20 mouse cellular contexts compared by ENCODE assay signal in the genomic region with DNA sequence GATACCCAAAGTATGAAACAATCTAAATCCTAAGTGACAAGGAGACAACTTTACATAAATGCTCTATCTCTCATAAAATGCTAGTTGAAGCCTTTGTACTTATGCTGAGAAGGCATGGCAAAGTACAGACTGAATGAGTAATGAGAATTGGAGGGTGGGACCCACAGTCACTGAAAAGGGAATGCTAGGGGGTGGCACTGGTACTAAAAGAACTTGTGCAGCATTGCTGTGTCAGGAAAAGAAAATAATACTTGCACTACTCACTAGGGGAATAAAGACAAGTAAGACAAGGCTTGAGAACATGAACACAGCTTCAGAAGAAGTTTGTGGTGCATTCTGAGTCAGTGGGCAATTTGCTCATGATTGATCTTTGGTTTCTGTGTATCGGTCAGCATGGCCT.
DNase-seq lines count a peak whose midpoint lies in the region; ATAC-seq and TF ChIP-seq lines count a peak whose summit lies in the region.
"Had no signal": no experiment of that assay in that cellular context is flagged by ENCODE, and none has a peak within 500 bp of the region (broad histone marks: within the 10 kb centered on the region; RNA-seq: fewer than 3 reads in every experiment).

No protein-coding gene starts in this region.

- no peak overlapping the region for H3K9ac ChIP-seq in midbrain, embryonic 11.5 days (ENCODE audit: low read length)
- H3K9ac ChIP-seq in midbrain, embryonic 13.5 days (replicated peaks), result no peak overlapping the region
- H3K9ac ChIP-seq in CH12.LX (ENCODE audit: insufficient read depth, low read depth), result no peak overlapping the region
- H3K9ac ChIP-seq: embryonic facial prominence, embryonic 12.5 days; forebrain, embryonic 13.5 days; forebrain, embryonic 15.5 days; forebrain, postnatal 0 days had no signal

- 88% methylated on average over 1 of the region's 1 CpGs for WGBS in midbrain, embryonic 11.5 days
- 100% methylated on average over 1 of the region's 1 CpGs for WGBS in midbrain, embryonic 13.5 days

- no peaks in the 10 kb centered on the region for H3K27me3 ChIP-seq in midbrain, embryonic 11.5 days (ENCODE audit: control insufficient read depth, insufficient read depth, low read length)
- no peaks in the 10 kb centered on the region for H3K27me3 ChIP-seq in midbrain, embryonic 13.5 days
- H3K27me3 ChIP-seq in CH12.LX (replicated peaks), result no peaks in the 10 kb centered on the region
- H3K27me3 ChIP-seq: embryonic facial prominence, embryonic 12.5 days; forebrain, embryonic 13.5 days; forebrain, embryonic 15.5 days had no signal

- in situ Hi-C loops in CH12.LX (cut with MboI; ENCODE audit: low pct_ligation_motif_present, low pct_unique_long_range_greater_than_20kb, low sequenced_read_pairs), result no loop called here

- dilution Hi-C loops in CH12.LX (cut with MboI; ENCODE audit: extremely low pct_ligation_motif_present, extremely low pct_unique_long_range_greater_than_20kb, low sequenced_read_pairs), result no loop called here

- TF ChIP-seq CTCF in CH12.LX (conservative IDR thresholded peaks at IDR 0.05 in 1 of 2, IDR thresholded peaks at IDR 0.05 in 1 of 2; ENCODE audit: low read depth in 2 of 2, low read length in 2 of 2), result no peak

- no peak for TF ChIP-seq EP300 in CH12.LX (IDR thresholded peaks at IDR 0.05; ENCODE audit: low read length)

- no peak for TF ChIP-seq RAD21 in CH12.LX (IDR thresholded peaks at IDR 0.05; ENCODE audit: low read depth, low read length)

- no peaks in the 10 kb centered on the region for H3K4me1 ChIP-seq in midbrain, embryonic 11.5 days (ENCODE audit: control insufficient read depth, insufficient read depth, low read length)
- H3K4me1 ChIP-seq in midbrain, embryonic 13.5 days (replicated peaks), result peaks cover 9% of the 10 kb centered on the region; the same call in 1 of the 2 replicates
- H3K4me1 ChIP-seq in CH12.LX (ENCODE audit: control insufficient read depth in 1 of 2, insufficient read depth in 2 of 2), result peaks cover 15 to 62% of the 10 kb centered on the region in 2 experiments
- H3K4me1 ChIP-seq: embryonic facial prominence, embryonic 12.5 days had no signal

- H3K9me3 ChIP-seq in midbrain, embryonic 11.5 days (ENCODE audit: control insufficient read depth, low read length), result peaks cover 4% of the 10 kb centered on the region; the same call in 1 of the 2 replicates
- H3K9me3 ChIP-seq in midbrain, embryonic 13.5 days, result 0 out of 2 replicates have a peak, but pooled peaks cover 3% of the 10 kb centered on the region
- peaks cover 13% of the 10 kb centered on the region for H3K9me3 ChIP-seq in CH12.LX (replicated peaks; ENCODE audit: low read length)
- H3K9me3 ChIP-seq: embryonic facial prominence, embryonic 12.5 days; forebrain, embryonic 15.5 days had no signal

- H3K27ac ChIP-seq in midbrain, embryonic 11.5 days (ENCODE audit: low read depth, low read length), result no peak overlapping the region
- no peak overlapping the region for H3K27ac ChIP-seq in midbrain, embryonic 13.5 days
- H3K27ac ChIP-seq in CH12.LX (ENCODE audit: insufficient read depth, low read depth), result peak overlapping the region; percentile 28; the same call in 1 of the 2 replicates
- H3K27ac ChIP-seq: embryonic facial prominence, embryonic 10.5 days; embryonic facial prominence, embryonic 12.5 days; forebrain, embryonic 13.5 days; forebrain, embryonic 15.5 days had no signal

- H3K36me3 ChIP-seq in midbrain, embryonic 11.5 days (ENCODE audit: control insufficient read depth, insufficient read depth, low read length), result no peaks in the 10 kb centered on the region
- H3K36me3 ChIP-seq in midbrain, embryonic 13.5 days, result 0 out of 2 replicates have a peak, but pooled peaks cover 6% of the 10 kb centered on the region
- H3K36me3 ChIP-seq in CH12.LX (replicated peaks in 1 of 2; ENCODE audit: control insufficient read depth in 1 of 2, insufficient read depth in 1 of 2, low read length in 1 of 2), result peaks cover 0 to 17% of the 10 kb centered on the region in 2 experiments
- H3K36me3 ChIP-seq: embryonic facial prominence, embryonic 10.5 days; embryonic facial prominence, embryonic 12.5 days; forebrain, embryonic 15.5 days had no signal

- H3K79me2 ChIP-seq in CH12.LX (replicated peaks; ENCODE audit: control insufficient read depth, extremely low read depth, insufficient read depth, poor library complexity, severe bottlenecking), result peaks cover 10% of the 10 kb centered on the region

- TF ChIP-seq POLR2A in CH12.LX (IDR thresholded peaks at IDR 0.05; ENCODE audit: low read depth, low read length), result no peak

- H3K4me2 ChIP-seq in midbrain, embryonic 11.5 days, result no peak overlapping the region
- H3K4me2 ChIP-seq in midbrain, embryonic 13.5 days (replicated peaks), result no peak overlapping the region
- H3K4me2 ChIP-seq in CH12.LX (ENCODE audit: insufficient read depth, low read depth, poor library complexity, severe bottlenecking), result no peak overlapping the region
- H3K4me2 ChIP-seq: embryonic facial prominence, embryonic 12.5 days; forebrain, embryonic 13.5 days; forebrain, embryonic 15.5 days had no signal

- no peak for ATAC-seq in midbrain, embryonic 11.5 days (ENCODE audit: low FRiP score)
- no peak for ATAC-seq in midbrain, embryonic 13.5 days
- ATAC-seq: CD4-positive, CD25-positive, alpha-beta regulatory T cell, adult 4 months; forebrain, embryonic 13.5 days; forebrain, embryonic 15.5 days had no signal

- peak; percentile 39 for DNase-seq in midbrain, embryonic 11.5 days (ENCODE audit: low spot score, missing footprints)
- DNase-seq in CH12.LX (ENCODE audit: extremely low read depth), result no peak
- DNase-seq in thymus, postnatal 36 days, result no peak
- DNase-seq in ovary, postnatal 10 days (ENCODE audit: low spot score), result no peak
- DNase-seq: adrenal gland, adult 2 months; adrenal gland, postnatal 10 days; adrenal gland, postnatal 25 days; B cell, adult 2 months; cerebellum, adult 11-12 months; cerebellum, adult 2 months; cerebellum, adult 9-10 months; cerebellum, postnatal 10 days; cerebellum, postnatal 25 days; forebrain, postnatal 0 days had no signal

- H3K4me3 ChIP-seq in midbrain, embryonic 11.5 days (ENCODE audit: low read depth, low read length), result no peak overlapping the region
- no peak overlapping the region for H3K4me3 ChIP-seq in midbrain, embryonic 13.5 days (replicated peaks)
- H3K4me3 ChIP-seq in CH12.LX (replicated peaks in 1 of 3; ENCODE audit: low read depth in 2 of 3, low read length in 2 of 3, poor library complexity in 1 of 3), result no peak overlapping the region
- H3K4me3 ChIP-seq: embryonic facial prominence, embryonic 10.5 days; embryonic facial prominence, embryonic 12.5 days; forebrain, embryonic 13.5 days; forebrain, embryonic 15.5 days had no signal

TF ChIP-seq in CH12.LX, 34 proteins besides CTCF, POLR2A, EP300 and RAD21:
- no peak for TF ChIP-seq NELFE (IDR thresholded peaks at IDR 0.05; ENCODE audit: low read depth, low read length)
- no peak for TF ChIP-seq CHD2 (IDR thresholded peaks at IDR 0.05; ENCODE audit: low read length)
- TF ChIP-seq GABPA (IDR thresholded peaks at IDR 0.05; ENCODE audit: insufficient replicate concordance, low read depth, low read length), result no peak
- TF ChIP-seq BHLHE40 (IDR thresholded peaks at IDR 0.05; ENCODE audit: low read depth, low read length), result no peak
- no peak for TF ChIP-seq E2F4 (IDR thresholded peaks at IDR 0.05; ENCODE audit: insufficient replicate concordance, low read depth, low read length)
- no peak for TF ChIP-seq SIN3A (IDR thresholded peaks at IDR 0.05; ENCODE audit: low read length)
- TF ChIP-seq UBTF (IDR thresholded peaks at IDR 0.05; ENCODE audit: low read depth, low read length), result no peak
- no peak for TF ChIP-seq NRF1 (IDR thresholded peaks at IDR 0.05; ENCODE audit: low read depth, low read length)
- no peak for TF ChIP-seq JUN (IDR thresholded peaks at IDR 0.05; ENCODE audit: insufficient read depth, low read depth, low read length)
- TF ChIP-seq MAZ (IDR thresholded peaks at IDR 0.05; ENCODE audit: low read depth, low read length), result no peak
- no peak for TF ChIP-seq ZNF384 (IDR thresholded peaks at IDR 0.05; ENCODE audit: low read depth, low read length)
- no peak for TF ChIP-seq MAFK (IDR thresholded peaks at IDR 0.05; ENCODE audit: insufficient replicate concordance, low read length)
- TF ChIP-seq ELF1 (IDR thresholded peaks at IDR 0.05; ENCODE audit: low read depth, low read length), result no peak
- TF ChIP-seq HCFC1 (IDR thresholded peaks at IDR 0.05; ENCODE audit: low read depth, low read length), result no peak
